Mouse (Mus musculus) myocyte (in vitro differentiated cells): ENCODE results near the gene Alpk3.

Experiments
- CEBPB ChIP-seq: IDR thresholded peaks from 2 replicates; pipeline ENCODE4 v1.6.1; 2011; ENCODE audit warnings: mild to moderate bottlenecking, moderate library complexity; ENCODE audit not compliant: poor library complexity, insufficient read depth, severe bottlenecking
- E2F4 ChIP-seq: IDR thresholded peaks from one replicate; pipeline ENCODE4 v1.6.1; 2011; ENCODE audit warnings: mild to moderate bottlenecking, control low read depth, moderate library complexity; ENCODE audit not compliant: insufficient read depth
- MAX ChIP-seq: IDR thresholded peaks from one replicate; pipeline ENCODE4 v1.6.1; 2011; ENCODE audit warnings: low read depth, mild to moderate bottlenecking, control low read depth
- POLR2A ChIP-seq: IDR thresholded peaks from one replicate; pipeline ENCODE4 v1.6.1; 2011; ENCODE audit warnings: low read depth, mild to moderate bottlenecking, control low read depth, moderate library complexity; ENCODE audit not compliant: insufficient read length

DNA sequence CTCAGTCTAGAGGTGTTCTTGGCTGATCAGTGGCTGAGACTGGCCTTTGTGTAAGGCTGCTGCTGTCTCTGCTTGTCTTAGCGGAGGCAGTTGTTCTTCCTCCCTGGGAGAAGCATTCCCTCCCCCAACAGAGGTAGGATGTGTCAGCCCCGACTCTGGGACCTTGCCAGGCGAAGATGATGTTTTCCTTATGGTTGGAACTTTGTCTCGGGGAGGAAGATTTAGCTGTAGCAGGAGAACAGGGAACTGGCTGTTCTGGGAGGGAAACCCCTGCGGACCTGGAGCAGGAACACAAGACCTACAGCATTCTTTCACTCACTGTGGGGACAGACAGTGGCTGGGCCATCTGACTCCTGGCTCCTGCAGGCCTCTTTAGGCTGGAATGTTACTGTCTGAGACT is 15.1 kb downstream of the Alpk3 start:
- TF ChIP-seq POLR2A (no peak), CEBPB (no peak), MAX (no peak), E2F4 (no peak)
